Mouse (Mus musculus) forebrain, embryonic 16.5 days (tissue): ENCODE results near the gene Slc9a1. TPM values are rescaled to one million over a fixed set of nuclear protein-coding genes. Genes with fewer than 3 reads are reported as not detected.
A peak's percentile ranks its signal among the peaks of the same experiment; 100 is the strongest.

Source experiments
- ATAC-seq: fragments of 200-750 bp; cut with Nextera tagmentation; 2 replicates; pipeline ENCODE4 v1.8.0; 2017; ENCODE audit warnings: mild to moderate bottlenecking, moderate library complexity
- H3K27ac ChIP-seq: fragments of 300-500 bp; sonication (generic); 2 replicates; pipeline ENCODE4 v1.5.1; 2014; ENCODE audit warnings: low read length, control low read depth
- H3K27me3 ChIP-seq: fragments of 300-500 bp; sonication (generic); replicated peaks from 2 replicates; pipeline ENCODE4 v1.6.1; 2014; ENCODE audit warnings: low read length; ENCODE audit not compliant: control insufficient read depth, insufficient read depth
- H3K36me3 ChIP-seq: fragments of 300-500 bp; sonication (generic); 2 replicates; pipeline ENCODE4 v1.6.1; 2014; ENCODE audit not compliant: control insufficient read depth, insufficient read depth
- H3K4me1 ChIP-seq: fragments of 300-500 bp; sonication (generic); replicated peaks from 2 replicates; pipeline ENCODE4 v1.6.1; 2014; ENCODE audit warnings: low read length; ENCODE audit not compliant: control insufficient read depth, insufficient read depth
- H3K4me2 ChIP-seq: fragments of 300-500 bp; sonication (generic); 2 replicates; pipeline ENCODE4 v1.6.1; 2014; ENCODE audit warnings: mild to moderate bottlenecking, low read length, control low read depth
- H3K4me3 ChIP-seq: fragments of 300-500 bp; sonication (generic); replicated peaks from 2 replicates; pipeline ENCODE4 v1.5.1; 2014; ENCODE audit warnings: mild to moderate bottlenecking, low read length, control low read depth
- H3K9ac ChIP-seq: fragments of 300-500 bp; sonication (generic); replicated peaks from 2 replicates; pipeline ENCODE4 v1.6.1; 2014; ENCODE audit warnings: low read depth, low read length, control low read depth
- H3K9me3 ChIP-seq: fragments of 300-500 bp; sonication (generic); 2 replicates; pipeline ENCODE4 v1.6.1; 2016; ENCODE audit warnings: low read length; ENCODE audit not compliant: control insufficient read depth
- WGBS: fragments of 180-500 bp; shearing (Covaris S2); extraction: QIAGEN DNeasy Blood & Tissue Kit; methylation state at CpG from one replicate; pipeline ENCODE4 v1.1.7; 2014; 5-methylcytosine and 5-hydroxymethylcytosine counted together
- polyA plus RNA-seq: library from polyadenylated mRNA; unstranded; fragments of >200 nt; fragmentation: Nextera tagmentation; extraction: Ambion mirVana; gene quantifications from 2 replicates; pipeline ENCODE4 v1.2.1, GENCODE M21; 2015

Slc9a1 gene
- polyA plus RNA-seq, 1 experiment from 2014 or later: 10.7 TPM

GRCm38 (mm10) chr4:133371621-133372277, 2.2 kb downstream of the Slc9a1 start:
- H3K4me3 ChIP-seq: peak overlapping the region; percentile 14; the same call in 1 of the 2 replicates
- no peaks in the 10 kb centered on the region for H3K36me3 ChIP-seq
- H3K27me3 ChIP-seq: no peaks in the 10 kb centered on the region
- H3K4me1 ChIP-seq: peaks cover 43% of the 10 kb centered on the region
- peak overlapping the region; percentile 51 for H3K9ac ChIP-seq
- no peaks in the 10 kb centered on the region for H3K9me3 ChIP-seq
- ATAC-seq: no peak
- H3K27ac ChIP-seq: no peak overlapping the region
- peak overlapping the region; percentile 89 for H3K4me2 ChIP-seq
- 86% methylated on average over 7 of the region's 7 CpGs for WGBS

GRCm38 (mm10) chr4:133372278-133372665, 2.8 kb downstream of the Slc9a1 start:
- Histone ChIP-seq H3K4me2 (peak overlapping the region; percentile 89), H3K9me3 (no peaks in the 10 kb centered on the region), H3K27ac (no peak overlapping the region), H3K4me1 (peaks cover 43% of the 10 kb centered on the region), H3K9ac (peak overlapping the region; percentile 51; the same call in 1 of the 2 replicates), H3K27me3 (no peaks in the 10 kb centered on the region), H3K36me3 (no peaks in the 10 kb centered on the region), H3K4me3 (no peak overlapping the region; the same call in 1 of the 2 replicates)
- ATAC-seq: no peak
- 78% methylated on average over 6 of the region's 6 CpGs for WGBS

GRCm38 (mm10) chr4:133374011-133374410, 4.5 kb downstream of the Slc9a1 start:
- Histone ChIP-seq H3K36me3 (no peaks in the 10 kb centered on the region), H3K9me3 (no peaks in the 10 kb centered on the region), H3K27ac (no peak overlapping the region), H3K4me3 (no peak overlapping the region), H3K4me1 (peaks cover 56% of the 10 kb centered on the region), H3K9ac (no peak overlapping the region), H3K27me3 (no peaks in the 10 kb centered on the region), H3K4me2 (no peak overlapping the region)
- no peak for ATAC-seq
- WGBS: 80% methylated on average over 4 of the region's 4 CpGs

- H3K27me3 ChIP-seq: no peaks in the 10 kb centered on the region
- H3K9me3 ChIP-seq: no peaks in the 10 kb centered on the region
- no peak overlapping the region for H3K4me3 ChIP-seq
- 45% methylated on average over 10 of the region's 10 CpGs for WGBS
- H3K27ac ChIP-seq: no peak overlapping the region
- H3K4me2 ChIP-seq: no peak overlapping the region
- ATAC-seq: no peak
- H3K36me3 ChIP-seq: no peaks in the 10 kb centered on the region
- H3K4me1 ChIP-seq: peaks cover 45% of the 10 kb centered on the region
- H3K9ac ChIP-seq: no peak overlapping the region
Measured at GRCm38 (mm10) chr4:133375812-133376577, 6.5 kb downstream of the Slc9a1 start.

- 9% methylated on average over 13 of the region's 13 CpGs for WGBS
- Histone ChIP-seq H3K4me2 (no peak overlapping the region), H3K4me1 (peaks cover 21% of the 10 kb centered on the region), H3K4me3 (no peak overlapping the region), H3K9ac (peak overlapping the region; percentile 17; the same call in 1 of the 2 replicates), H3K9me3 (no peaks in the 10 kb centered on the region), H3K27me3 (no peaks in the 10 kb centered on the region), H3K27ac (no peak overlapping the region), H3K36me3 (no peaks in the 10 kb centered on the region)
- ATAC-seq: no peak
Measured at GRCm38 (mm10) chr4:133378236-133379045, 8.9 kb downstream of the Slc9a1 start.

GRCm38 (mm10) chr4:133379046-133379347, 9.5 kb downstream of the Slc9a1 start:
- H3K4me3 ChIP-seq: no peak overlapping the region
- no peak overlapping the region for H3K4me2 ChIP-seq
- ATAC-seq: no peak
- no peak overlapping the region for H3K27ac ChIP-seq
- H3K9me3 ChIP-seq: no peaks in the 10 kb centered on the region
- H3K9ac ChIP-seq: no peak overlapping the region
- WGBS: 31% methylated on average over 5 of the region's 5 CpGs
- H3K36me3 ChIP-seq: no peaks in the 10 kb centered on the region
- no peaks in the 10 kb centered on the region for H3K27me3 ChIP-seq
- peaks cover 15% of the 10 kb centered on the region for H3K4me1 ChIP-seq

- Histone ChIP-seq H3K36me3 (no peaks in the 10 kb centered on the region), H3K4me1 (peaks cover 13% of the 10 kb centered on the region), H3K9ac (no peak overlapping the region), H3K27me3 (no peaks in the 10 kb centered on the region), H3K27ac (no peak overlapping the region), H3K4me3 (no peak overlapping the region), H3K4me2 (no peak overlapping the region), H3K9me3 (no peaks in the 10 kb centered on the region)
- WGBS: 71% methylated on average over 3 of the region's 3 CpGs
- no peak for ATAC-seq
Measured at GRCm38 (mm10) chr4:133379861-133380260, 10.4 kb downstream of the Slc9a1 start.

GRCm38 (mm10) chr4:133380532-133380931, 11.0 kb downstream of the Slc9a1 start:
- H3K27ac ChIP-seq: no peak overlapping the region
- no peak overlapping the region for H3K4me2 ChIP-seq
- no peak overlapping the region for H3K9ac ChIP-seq
- no peak overlapping the region for H3K4me3 ChIP-seq
- H3K9me3 ChIP-seq: no peaks in the 10 kb centered on the region
- no peaks in the 10 kb centered on the region for H3K27me3 ChIP-seq
- peaks cover 13% of the 10 kb centered on the region for H3K4me1 ChIP-seq
- no peaks in the 10 kb centered on the region for H3K36me3 ChIP-seq
- no peak for ATAC-seq
- 61% methylated on average over 6 of the region's 6 CpGs for WGBS

- Histone ChIP-seq H3K4me3 (no peak overlapping the region), H3K4me2 (no peak overlapping the region), H3K27me3 (no peaks in the 10 kb centered on the region), H3K27ac (no peak overlapping the region), H3K36me3 (no peaks in the 10 kb centered on the region), H3K4me1 (peaks cover 13% of the 10 kb centered on the region), H3K9ac (no peak overlapping the region), H3K9me3 (no peaks in the 10 kb centered on the region)
- 80% methylated on average over 8 of the region's 8 CpGs for WGBS
- no peak for ATAC-seq
Measured at GRCm38 (mm10) chr4:133381141-133381540, 11.6 kb downstream of the Slc9a1 start.
